Mouse (Mus musculus) cerebellum, adult (tissue): ENCODE measurements at regions not wholly inside any gene's neighbourhood (a gene's known extent, or its start where the extent isn't known, plus 50 kb on each side); places are given as distances from the start of the nearest gene placed in this dataset.

Experiments
- ATAC-seq: cut with Nextera tagmentation; 2 replicates; pipeline ENCODE4 v1.9.2; 2017; ENCODE audit warnings: mild to moderate bottlenecking, moderate library complexity, mixed read lengths; ENCODE audit not compliant: insufficient number of reproducible peaks, low FRiP score, low TSS enrichment

DNA sequence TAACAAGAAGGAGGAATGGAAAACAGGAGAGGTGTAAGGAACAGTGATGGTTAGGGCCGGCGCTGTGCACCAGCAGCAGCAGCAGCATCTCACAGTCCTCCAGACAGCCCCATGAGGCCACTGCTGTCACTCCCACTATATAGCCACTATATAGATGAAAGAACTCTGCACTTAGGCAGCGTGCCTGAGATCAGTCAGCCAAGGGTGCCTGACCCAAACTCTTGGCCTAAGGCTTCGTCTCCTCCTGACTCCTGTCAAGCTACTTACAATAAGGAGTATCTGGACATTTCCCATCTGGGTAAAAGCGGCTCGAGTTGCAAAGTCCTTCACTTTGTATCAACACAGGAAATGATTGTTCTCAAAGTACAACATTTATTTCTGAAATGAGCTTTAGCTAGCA is 100.8 kb upstream of the Selenok start:
- no peak for ATAC-seq

DNA sequence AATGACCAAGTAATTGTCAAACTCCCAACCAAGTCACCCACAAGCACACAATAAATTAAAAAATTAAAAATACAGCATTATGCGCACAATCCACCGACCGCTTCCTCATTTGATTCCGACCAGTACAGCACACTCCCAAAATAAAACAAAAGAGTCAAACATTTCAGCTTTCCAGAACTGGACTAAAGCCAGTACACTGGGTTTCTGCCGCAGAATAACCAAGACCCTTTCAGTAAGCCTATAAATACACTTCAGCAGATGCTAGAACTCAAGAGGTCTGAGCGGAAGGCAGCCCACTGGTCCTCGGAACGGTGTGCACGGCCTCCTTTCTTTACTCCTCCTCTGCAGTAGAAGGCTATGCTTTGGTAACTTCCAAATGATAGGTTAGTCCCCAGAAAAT is 98.2 kb upstream of the Selenok start:
- no peak for ATAC-seq

DNA sequence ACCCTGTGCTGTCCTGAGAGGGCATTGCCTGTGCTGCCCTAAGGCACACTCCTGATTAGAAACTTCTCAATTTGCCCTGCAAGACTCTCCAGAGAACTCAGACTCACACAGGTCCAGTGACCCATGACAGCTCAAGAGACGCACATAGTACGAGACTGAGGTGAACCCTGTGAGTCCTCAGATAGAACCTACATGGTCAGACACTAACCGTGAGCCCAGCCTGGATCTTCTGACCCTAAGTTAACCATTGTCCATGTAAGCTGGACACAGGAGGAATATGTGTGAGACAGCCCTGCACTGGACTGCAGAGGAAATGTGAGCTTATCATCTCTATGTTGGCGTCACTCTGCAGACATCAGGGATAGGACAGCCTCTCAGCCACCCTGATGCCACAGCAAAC is 91.4 kb upstream of the Selenok start:
- 0 out of 2 replicates have a peak, but pooled peaks have one; percentile 10 for ATAC-seq

DNA sequence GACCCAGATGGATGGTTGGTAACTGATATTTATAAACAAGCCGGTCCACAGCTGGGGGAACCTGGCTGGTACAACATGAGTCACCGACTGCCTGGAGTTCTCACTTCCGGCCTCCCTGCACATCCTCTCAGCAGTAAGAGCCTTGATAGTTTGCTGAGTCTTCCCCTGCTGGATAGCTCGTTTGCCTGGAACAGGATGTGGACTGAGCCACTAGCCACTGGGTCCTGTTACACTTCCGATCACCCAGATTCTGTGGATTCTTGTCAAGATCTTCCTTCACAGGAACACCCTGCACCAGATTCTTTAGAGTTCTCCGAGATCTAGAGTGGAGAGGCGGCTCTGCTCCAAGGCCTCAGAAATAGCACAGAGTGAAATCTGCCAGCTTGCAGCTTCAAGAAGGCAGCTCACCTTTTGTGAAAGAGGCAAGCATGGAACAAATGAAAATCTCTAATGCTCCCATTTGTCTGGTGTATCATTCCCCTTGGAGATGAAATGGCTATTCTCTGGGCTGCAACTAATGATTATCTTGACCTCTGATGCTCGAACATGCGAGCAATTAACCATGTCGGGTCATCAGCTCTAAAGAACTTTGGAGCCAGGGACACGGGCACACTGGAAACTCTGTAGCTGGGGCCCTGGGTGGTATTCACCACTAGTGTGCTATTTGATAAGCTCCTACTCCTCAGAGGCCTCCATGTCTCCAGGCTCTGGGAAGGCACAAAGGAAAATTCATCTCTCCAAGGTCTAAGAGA is 90.3 kb upstream of the Selenok start:
- ATAC-seq, result no peak

DNA sequence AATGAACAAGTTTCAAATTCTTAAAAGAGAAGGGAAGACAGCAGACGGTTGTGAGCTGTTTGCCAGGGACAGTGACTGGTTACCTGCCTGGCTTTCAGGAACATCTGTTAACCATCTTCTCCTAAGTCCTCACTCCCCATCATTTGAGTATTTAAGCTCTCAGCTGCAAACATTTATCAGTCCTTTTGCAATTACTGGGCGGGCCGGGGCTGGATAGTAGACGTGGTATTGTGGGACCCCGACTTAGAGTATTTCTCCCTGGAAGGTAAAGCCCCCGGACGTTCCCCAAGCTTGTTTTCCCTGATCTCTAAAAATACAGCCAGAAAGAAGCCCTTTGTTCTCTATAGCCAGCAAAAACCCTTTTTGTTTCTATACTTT is 89.7 kb upstream of the Selenok start:
- ATAC-seq, result no peak

DNA sequence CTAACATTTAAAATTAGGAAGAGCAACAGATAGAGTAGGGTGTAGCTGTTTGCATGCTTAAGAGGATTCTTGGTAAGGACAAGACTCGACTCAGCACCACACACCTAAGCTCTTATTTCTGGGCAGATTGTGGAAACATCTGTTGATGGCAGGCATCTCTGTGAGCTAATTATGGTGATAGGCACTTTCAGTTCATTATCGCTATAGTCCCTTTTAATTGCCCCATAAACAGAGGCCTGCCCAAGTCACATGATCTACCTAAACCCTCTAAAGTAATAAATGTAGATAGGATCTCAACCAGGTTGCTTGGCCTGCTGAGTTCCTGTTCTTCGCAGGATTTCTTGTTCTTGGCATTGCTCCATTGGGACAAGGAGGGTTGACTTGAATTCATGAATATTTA is 88.8 kb upstream of the Selenok start:
- no peak for ATAC-seq

DNA sequence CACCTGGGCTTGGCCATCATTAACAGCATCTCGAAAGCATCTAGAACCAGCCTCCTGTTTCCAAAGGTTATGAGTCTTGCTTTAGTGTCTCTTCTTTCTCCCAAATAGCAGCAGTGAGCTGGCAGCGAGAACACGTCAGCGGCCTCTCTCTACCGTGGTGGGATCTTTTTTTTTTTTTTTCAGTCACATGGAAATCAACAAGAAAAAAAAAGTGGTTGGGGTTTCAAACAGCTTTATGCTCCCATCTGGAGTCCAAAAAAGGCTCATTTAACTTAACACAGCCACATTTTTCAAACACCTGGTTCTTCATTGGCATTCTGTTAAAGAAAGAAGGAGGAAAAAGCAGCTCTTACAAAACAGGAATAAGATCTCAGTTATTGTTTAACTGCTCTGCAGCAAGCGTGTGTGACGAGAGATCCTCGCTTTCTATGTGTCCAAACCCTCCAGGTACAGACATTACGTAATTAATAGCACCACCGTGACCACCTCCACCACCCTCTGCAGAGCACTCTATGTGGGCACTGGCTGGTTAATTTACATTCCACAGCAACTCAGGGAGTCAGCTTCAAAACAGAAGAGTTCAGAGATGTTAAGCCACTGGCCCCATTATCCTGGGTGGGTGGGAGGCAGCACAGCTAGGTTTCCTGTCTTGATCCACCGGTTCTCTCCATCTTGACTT is 85.3 kb upstream of the Selenok start:
- ATAC-seq, result no peak

DNA sequence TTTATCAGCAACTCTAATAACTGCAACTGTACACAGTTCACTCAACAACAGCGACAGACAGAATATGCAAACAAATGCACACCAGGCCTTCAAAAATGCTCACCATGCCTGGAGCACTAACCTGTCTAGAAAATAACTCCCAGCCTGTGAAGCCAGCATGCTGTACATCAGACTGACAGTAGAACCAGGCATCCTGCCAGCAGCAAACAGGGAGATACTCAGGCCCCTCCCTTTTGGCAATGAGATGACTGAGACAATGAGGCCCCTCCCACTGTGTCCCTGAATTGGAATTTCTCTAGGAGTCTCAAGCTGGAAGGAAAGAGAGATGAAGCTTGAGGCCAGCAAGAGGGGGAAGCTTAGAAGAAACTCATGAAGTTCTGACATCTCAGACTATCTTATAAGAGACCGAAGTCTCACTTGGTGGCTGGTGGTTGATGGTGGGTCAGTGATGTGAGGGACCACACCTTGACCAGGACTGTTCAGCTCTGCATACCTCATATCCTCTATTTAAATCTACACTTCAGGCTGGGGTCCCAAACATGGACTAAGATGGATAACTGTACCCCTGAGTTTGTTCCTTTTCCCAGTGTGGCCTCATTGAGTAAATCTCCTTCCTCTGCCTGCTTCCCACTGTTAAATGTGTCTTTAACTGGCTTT is 72.6 kb upstream of the Selenok start:
- no peak; the same call in 1 of the 2 replicates for ATAC-seq

DNA sequence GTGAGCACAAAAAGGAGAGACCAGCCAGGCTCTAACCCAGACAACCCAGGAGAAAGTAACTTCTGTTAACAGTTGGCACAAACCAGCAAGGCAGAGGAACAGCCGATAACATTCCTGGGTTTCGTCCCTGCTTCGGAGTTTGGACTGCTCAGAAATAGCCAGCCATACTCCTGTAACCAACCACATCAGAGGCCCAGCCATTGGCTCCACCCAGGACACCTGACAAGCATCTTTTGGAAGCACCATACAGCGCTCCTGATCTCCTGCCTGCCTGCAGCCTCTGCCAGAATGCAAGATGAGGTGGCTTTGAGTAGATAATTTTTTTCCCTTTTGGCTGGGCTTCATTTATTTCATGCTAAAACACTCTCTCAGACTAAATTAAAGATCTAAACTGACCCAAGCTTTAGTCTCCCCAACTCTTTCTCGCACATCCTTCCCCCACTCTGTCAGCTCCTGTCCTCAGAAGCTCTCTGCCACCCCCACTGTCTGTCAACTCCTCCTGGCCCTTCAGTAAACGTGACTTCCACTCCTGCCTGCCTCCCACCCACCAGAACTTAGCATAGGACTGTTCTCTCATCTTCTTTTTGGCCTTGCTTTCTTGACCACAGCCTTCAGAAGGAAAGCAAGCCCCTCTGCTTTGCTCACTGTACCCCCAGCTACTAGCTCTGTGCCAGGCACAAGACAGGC is 72.0 kb upstream of the Selenok start:
- ATAC-seq, result no peak

DNA sequence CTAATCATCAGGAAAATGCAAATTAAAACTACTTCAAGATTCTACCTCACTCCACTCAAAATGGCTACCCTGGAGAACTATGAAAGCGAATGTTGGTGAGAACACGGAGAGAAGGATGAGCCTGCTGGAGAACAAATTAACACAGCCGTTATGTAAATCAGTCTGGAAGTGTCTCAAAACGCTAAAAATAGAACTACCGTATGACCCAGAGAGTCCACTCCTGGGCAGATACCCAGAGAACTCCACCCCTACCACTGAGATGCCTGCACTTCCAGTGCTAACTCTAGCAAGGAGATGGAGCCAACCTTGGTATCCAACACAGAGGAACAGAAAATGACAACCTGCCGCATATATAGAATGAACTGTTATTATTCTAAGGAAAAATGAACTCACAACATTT is 67.2 kb upstream of the Selenok start:
- ATAC-seq, result no peak

DNA sequence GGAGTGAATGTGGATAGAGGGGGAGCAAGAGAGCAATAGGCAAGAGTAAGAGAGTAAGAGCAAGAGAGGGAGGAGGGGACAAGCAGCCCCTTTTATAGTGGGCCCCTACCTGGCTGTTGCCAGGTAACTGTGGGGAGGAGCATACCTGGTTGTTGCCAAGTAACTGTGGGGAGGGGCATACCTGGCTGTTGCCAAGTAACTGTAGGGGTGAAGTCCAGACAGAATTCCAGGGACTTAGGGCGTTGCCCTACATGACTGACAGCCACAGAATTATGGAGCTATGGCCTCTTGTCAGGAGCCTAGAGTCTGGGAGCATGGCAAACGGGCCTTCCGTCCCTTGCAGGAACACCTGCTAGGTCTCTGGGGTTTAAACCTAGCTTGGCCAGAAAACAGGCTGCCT is 64.5 kb upstream of the Selenok start:
- ATAC-seq, result no peak

DNA sequence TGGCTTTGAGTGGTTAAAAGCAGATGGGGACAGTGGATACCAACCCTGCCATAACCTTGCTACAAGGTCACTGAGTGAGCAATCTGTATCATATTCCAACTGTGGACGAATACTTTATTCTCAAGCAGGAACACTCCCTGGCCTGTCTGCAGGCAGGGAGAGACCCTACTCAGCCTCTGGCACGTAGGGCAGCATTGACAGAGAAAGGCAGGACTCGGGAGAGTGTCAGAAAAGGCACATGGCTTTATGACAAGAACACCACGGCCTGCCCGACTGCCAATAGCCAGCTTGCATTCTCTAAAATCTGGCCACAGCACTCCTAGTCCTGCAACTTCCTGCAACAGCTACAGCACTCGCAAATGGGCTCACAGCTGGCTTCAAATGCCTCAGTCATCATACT is 63.3 kb upstream of the Selenok start:
- no peak for ATAC-seq

DNA sequence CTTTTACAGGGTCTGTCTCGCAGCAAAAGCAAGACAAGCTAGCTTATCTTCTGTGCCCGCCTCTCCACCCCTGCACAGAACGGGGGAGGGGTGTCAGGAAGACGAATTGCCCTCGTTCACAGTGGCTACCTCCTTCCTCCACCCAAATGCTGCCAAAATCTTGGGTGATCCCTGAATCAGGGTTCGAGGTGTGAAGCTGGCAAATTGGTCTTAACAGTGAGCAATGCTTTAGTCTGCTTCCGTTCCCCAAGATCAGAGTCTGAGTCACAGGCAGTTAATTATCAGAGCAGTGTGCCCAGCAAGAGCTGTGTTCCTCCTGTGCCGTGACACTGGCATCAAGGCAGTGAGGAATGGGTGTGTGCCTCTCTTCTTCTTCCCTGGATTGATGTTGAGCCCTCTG is 58.4 kb upstream of the Selenok start:
- no peak for ATAC-seq
